Mouse (Mus musculus) CD4-positive helper T cell, adult 2 months (primary cell): ENCODE measurements at regions not wholly inside any gene's neighbourhood (a gene's known extent, or its start where the extent isn't known, plus 50 kb on each side); places are given as distances from the start of the nearest gene placed in this dataset.

Source experiments
- DNase-seq: peaks from one replicate; pipeline ENCODE4 v3.0.0-alpha.2; 2012; ENCODE audit warnings: low read depth, missing footprints, low spot score

- DNase-seq, result no peak
Observed at GRCm38 (mm10) chr3:150752787-150753186, 684.9 kb upstream of the Adgrl4 start.

- DNase-seq, result no peak
Observed at GRCm38 (mm10) chr3:150759854-150760253, 677.8 kb upstream of the Adgrl4 start.

- no peak for DNase-seq
Observed at GRCm38 (mm10) chr3:150784576-150784975, 653.1 kb upstream of the Adgrl4 start.

- DNase-seq, result no peak
Observed at GRCm38 (mm10) chr3:150817807-150818206, 619.9 kb upstream of the Adgrl4 start.

- no peak for DNase-seq
Observed at GRCm38 (mm10) chr3:150819369-150819768, 618.3 kb upstream of the Adgrl4 start.

- no peak for DNase-seq
Observed at GRCm38 (mm10) chr3:150820039-150820438, 617.6 kb upstream of the Adgrl4 start.

- DNase-seq, result no peak
Observed at GRCm38 (mm10) chr3:150846029-150846428, 591.7 kb upstream of the Adgrl4 start.

- DNase-seq, result no peak
Observed at GRCm38 (mm10) chr3:150852107-150852506, 585.6 kb upstream of the Adgrl4 start.

- DNase-seq, result no peak
Observed at GRCm38 (mm10) chr3:150896668-150897067, 541.0 kb upstream of the Adgrl4 start.

GRCm38 (mm10) chr3:150910091-150910490 lies 527.6 kb upstream of the Adgrl4 start:
- DNase-seq, result no peak

GRCm38 (mm10) chr3:150954897-150955296 lies 482.8 kb upstream of the Adgrl4 start:
- DNase-seq, result no peak

- no peak for DNase-seq
Observed at GRCm38 (mm10) chr3:150999652-151000051, 438.0 kb upstream of the Adgrl4 start.

GRCm38 (mm10) chr3:151000217-151000616 lies 437.5 kb upstream of the Adgrl4 start:
- no peak for DNase-seq

GRCm38 (mm10) chr3:151001881-151002412 lies 435.7 kb upstream of the Adgrl4 start:
- no peak for DNase-seq

GRCm38 (mm10) chr3:151003524-151003923 lies 434.2 kb upstream of the Adgrl4 start:
- DNase-seq, result no peak

- no peak for DNase-seq
Observed at GRCm38 (mm10) chr3:151003990-151004389, 433.7 kb upstream of the Adgrl4 start.

GRCm38 (mm10) chr3:151020014-151020413 lies 417.7 kb upstream of the Adgrl4 start:
- no peak for DNase-seq

- DNase-seq, result no peak
Observed at GRCm38 (mm10) chr3:151057491-151057890, 380.2 kb upstream of the Adgrl4 start.

- DNase-seq, result no peak
Observed at GRCm38 (mm10) chr3:151072322-151072721, 365.4 kb upstream of the Adgrl4 start.

GRCm38 (mm10) chr3:151116831-151117230 lies 320.9 kb upstream of the Adgrl4 start:
- DNase-seq, result no peak

GRCm38 (mm10) chr3:151117583-151118041 lies 320.1 kb upstream of the Adgrl4 start:
- DNase-seq, result no peak

GRCm38 (mm10) chr3:151124131-151124530 lies 313.6 kb upstream of the Adgrl4 start:
- no peak for DNase-seq

- no peak for DNase-seq
Observed at GRCm38 (mm10) chr3:151146889-151147288, 290.8 kb upstream of the Adgrl4 start.

GRCm38 (mm10) chr3:151153340-151153739 lies 284.3 kb upstream of the Adgrl4 start:
- DNase-seq, result no peak
